Mouse (Mus musculus): ENCODE results near the gene Dhodh. TPM values are rescaled to one million over a fixed set of nuclear protein-coding genes. Genes with fewer than 3 reads are reported as not detected.

The Dhodh gene
- polyA plus RNA-seq (2012; rRNA removed) (12.5 and 14.8 TPM in 2 replicates), polyA plus RNA-seq (2014; fragmentation: Nextera tagmentation; extraction: Ambion mirVana) (15.3 and 19.0 TPM in 2 replicates)

DNA sequence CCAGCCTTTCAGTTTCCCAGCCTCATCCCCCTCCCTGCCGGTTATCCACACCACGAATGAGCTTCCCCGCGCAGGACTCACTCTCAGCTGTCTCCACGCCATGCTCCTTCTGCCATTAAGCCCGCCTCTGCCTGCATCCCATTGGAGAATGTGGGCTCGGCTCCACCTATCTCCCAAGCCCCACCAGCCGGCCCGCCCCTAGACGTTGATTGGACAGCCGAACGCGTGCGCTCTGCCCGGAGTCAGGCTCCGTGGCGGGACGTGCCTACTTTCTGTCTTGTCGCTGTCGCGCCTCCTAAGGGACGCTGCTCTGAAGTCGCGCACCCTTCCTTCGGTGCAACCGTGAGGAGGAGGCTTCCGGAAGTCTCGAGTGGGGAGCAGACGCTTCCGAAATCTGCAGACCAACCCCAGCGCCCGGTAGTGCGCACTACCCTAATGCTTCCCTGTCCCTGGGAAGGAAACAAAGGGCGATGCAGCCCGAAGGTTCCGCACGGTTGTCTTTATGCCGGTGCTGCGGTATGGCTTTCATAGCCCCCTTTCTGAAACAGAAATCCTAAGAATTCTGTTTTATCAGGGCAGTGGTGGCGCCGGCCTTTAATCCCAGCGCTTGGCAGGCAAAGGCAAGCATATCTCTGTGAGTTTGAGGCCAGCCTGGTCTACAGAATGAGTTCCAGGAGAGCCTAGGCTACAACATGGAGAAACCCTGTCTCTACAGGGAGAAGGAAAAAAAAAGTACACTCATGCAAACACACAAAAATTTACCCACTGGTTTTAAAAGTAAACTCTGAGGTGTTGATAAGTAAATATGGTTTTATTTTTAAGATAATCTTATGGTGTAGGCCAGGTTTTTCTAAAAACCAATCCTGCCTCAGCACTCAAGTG, at the start of gene Dhodh:
Gene Dhodh, minus strand, starts transcription at position 403 of the 882 bp plus-strand sequence.
- Histone ChIP-seq H3K9ac (replicated peaks) (peak within 1 kb of the TSS; percentile 84), H3K4me3 (ENCODE audit: insufficient read depth in 1 of 2, low read depth in 2 of 2, low read length in 2 of 2) (peak within 1 kb of the TSS; percentile 65 to 71), H3K36me3 (replicated peaks; ENCODE audit: control insufficient read depth, insufficient read depth, low read depth) (no peaks in the 10 kb centered on the region), H3K9me3 (ENCODE audit: control insufficient read depth, low read length) (no peaks in the 10 kb centered on the region), H3K27me3 (ENCODE audit: control insufficient read depth, insufficient read depth, low read length) (no peaks in the 10 kb centered on the region), H3K27ac (peak within 1 kb of the TSS; percentile 93), H3K4me2 (ENCODE audit: low read depth) (peak within 1 kb of the TSS; percentile 97), H3K4me1 (replicated peaks; ENCODE audit: control insufficient read depth in 2 of 2, insufficient read depth in 2 of 2, low read length in 1 of 2) (peaks cover 11 to 12% of the 10 kb centered on the region in 2 experiments)
- DNase-seq (ENCODE audit: low read depth in 3 of 3, low spot score in 3 of 3) (peak; percentile 92 to 94 (median 92)), ATAC-seq (ENCODE audit: insufficient read depth) (peak; percentile 98)
- under 1% methylated on average over 42 of the region's 42 CpGs for WGBS (ENCODE audit: insufficient replicate concordance)
- TF ChIP-seq EP300 (IDR thresholded peaks at IDR 0.05; ENCODE audit: low read depth) (0 out of 2 replicates have a peak, but pooled peaks have one; percentile 5), CTCF (IDR thresholded peaks at IDR 0.05; ENCODE audit: low read depth) (peak; percentile 46; the same call in 1 of the 2 replicates)

- TF ChIP-seq EP300 (IDR thresholded peaks at IDR 0.05; ENCODE audit: low read depth), result no peak
- TF ChIP-seq CTCF (IDR thresholded peaks at IDR 0.05; ENCODE audit: low read depth), result no peak
- no peaks in the 10 kb centered on the region for H3K9me3 ChIP-seq (ENCODE audit: control insufficient read depth, low read length)
- no peak overlapping the region for H3K4me3 ChIP-seq (ENCODE audit: insufficient read depth in 1 of 2, low read depth in 2 of 2, low read length in 2 of 2)
- 59% methylated on average over 3 of the region's 3 CpGs for WGBS (ENCODE audit: insufficient replicate concordance)
- H3K36me3 ChIP-seq (replicated peaks; ENCODE audit: control insufficient read depth, insufficient read depth, low read depth), result no peaks in the 10 kb centered on the region
- H3K27me3 ChIP-seq (ENCODE audit: control insufficient read depth, insufficient read depth, low read length), result no peaks in the 10 kb centered on the region
- H3K4me2 ChIP-seq (ENCODE audit: low read depth), result no peak overlapping the region
- no peak overlapping the region for H3K9ac ChIP-seq (replicated peaks)
- no peak overlapping the region for H3K27ac ChIP-seq
- H3K4me1 ChIP-seq (replicated peaks; ENCODE audit: control insufficient read depth in 2 of 2, insufficient read depth in 2 of 2, low read length in 1 of 2), result no peaks in the 10 kb centered on the region
- no peak for ATAC-seq (ENCODE audit: insufficient read depth)
- no peak for DNase-seq (ENCODE audit: low read depth in 3 of 3, low spot score in 3 of 3)
Measured at GRCm38 (mm10) chr8:109656860-109657259, 48.4 kb upstream of the Dhodh start.

- no peaks in the 10 kb centered on the region for H3K27me3 ChIP-seq (ENCODE audit: control insufficient read depth, insufficient read depth, low read length)
- no peak overlapping the region for H3K4me3 ChIP-seq (ENCODE audit: insufficient read depth in 1 of 2, low read depth in 2 of 2, low read length in 2 of 2)
- no peak overlapping the region for H3K4me2 ChIP-seq (ENCODE audit: low read depth)
- TF ChIP-seq CTCF (IDR thresholded peaks at IDR 0.05; ENCODE audit: low read depth) (no peak), EP300 (IDR thresholded peaks at IDR 0.05; ENCODE audit: low read depth) (no peak)
- 70% methylated on average over 10 of the region's 10 CpGs for WGBS (ENCODE audit: insufficient replicate concordance)
- ATAC-seq (ENCODE audit: insufficient read depth) (no peak), DNase-seq (ENCODE audit: low read depth in 3 of 3, low spot score in 3 of 3) (no peak)
- no peaks in the 10 kb centered on the region for H3K4me1 ChIP-seq (replicated peaks; ENCODE audit: control insufficient read depth in 2 of 2, insufficient read depth in 2 of 2, low read length in 1 of 2)
- H3K27ac ChIP-seq, result no peak overlapping the region
- H3K9ac ChIP-seq (replicated peaks), result no peak overlapping the region
- H3K36me3 ChIP-seq (replicated peaks; ENCODE audit: control insufficient read depth, insufficient read depth, low read depth), result no peaks in the 10 kb centered on the region
- H3K9me3 ChIP-seq (ENCODE audit: control insufficient read depth, low read length), result no peaks in the 10 kb centered on the region
Measured at GRCm38 (mm10) chr8:109650801-109651200, 42.3 kb upstream of the Dhodh start.

GRCm38 (mm10) chr8:109648469-109648868, 40.0 kb upstream of the Dhodh start:
- H3K9ac ChIP-seq (replicated peaks), result no peak overlapping the region
- no peak overlapping the region for H3K4me3 ChIP-seq (ENCODE audit: insufficient read depth in 1 of 2, low read depth in 2 of 2, low read length in 2 of 2)
- no peak for DNase-seq (ENCODE audit: low read depth in 3 of 3, low spot score in 3 of 3)
- WGBS (ENCODE audit: insufficient replicate concordance), result 75% methylated on average over 7 of the region's 7 CpGs
- H3K9me3 ChIP-seq (ENCODE audit: control insufficient read depth, low read length), result no peaks in the 10 kb centered on the region
- no peaks in the 10 kb centered on the region for H3K36me3 ChIP-seq (replicated peaks; ENCODE audit: control insufficient read depth, insufficient read depth, low read depth)
- no peak for ATAC-seq (ENCODE audit: insufficient read depth)
- H3K27me3 ChIP-seq (ENCODE audit: control insufficient read depth, insufficient read depth, low read length), result no peaks in the 10 kb centered on the region
- H3K4me2 ChIP-seq (ENCODE audit: low read depth), result no peak overlapping the region
- no peak overlapping the region for H3K27ac ChIP-seq
- H3K4me1 ChIP-seq (replicated peaks; ENCODE audit: control insufficient read depth in 2 of 2, insufficient read depth in 2 of 2, low read length in 1 of 2), result no peaks in the 10 kb centered on the region
- TF ChIP-seq CTCF (IDR thresholded peaks at IDR 0.05; ENCODE audit: low read depth), result no peak
- no peak for TF ChIP-seq EP300 (IDR thresholded peaks at IDR 0.05; ENCODE audit: low read depth)

- DNase-seq (ENCODE audit: low read depth in 3 of 3, low spot score in 3 of 3), result no peak
- no peak overlapping the region for H3K27ac ChIP-seq
Measured at GRCm38 (mm10) chr8:109647331-109647730, 38.9 kb upstream of the Dhodh start.

More at GRCm38 (mm10) chr8:109647331-109647730, 38.9 kb upstream of the Dhodh start:
- no peaks in the 10 kb centered on the region for H3K4me1 ChIP-seq (replicated peaks; ENCODE audit: control insufficient read depth in 2 of 2, insufficient read depth in 2 of 2, low read length in 1 of 2)
- no peaks in the 10 kb centered on the region for H3K9me3 ChIP-seq (ENCODE audit: control insufficient read depth, low read length)
- H3K4me3 ChIP-seq (ENCODE audit: insufficient read depth in 1 of 2, low read depth in 2 of 2, low read length in 2 of 2), result no peak overlapping the region
- H3K4me2 ChIP-seq (ENCODE audit: low read depth), result no peak overlapping the region
- 77% methylated on average over 11 of the region's 11 CpGs for WGBS (ENCODE audit: insufficient replicate concordance)
- ATAC-seq (ENCODE audit: insufficient read depth), result no peak
- no peak for TF ChIP-seq EP300 (IDR thresholded peaks at IDR 0.05; ENCODE audit: low read depth)
- TF ChIP-seq CTCF (IDR thresholded peaks at IDR 0.05; ENCODE audit: low read depth), result no peak
- no peaks in the 10 kb centered on the region for H3K36me3 ChIP-seq (replicated peaks; ENCODE audit: control insufficient read depth, insufficient read depth, low read depth)
- no peaks in the 10 kb centered on the region for H3K27me3 ChIP-seq (ENCODE audit: control insufficient read depth, insufficient read depth, low read length)
- no peak overlapping the region for H3K9ac ChIP-seq (replicated peaks)
